Mouse (Mus musculus): ENCODE measurements at regions not wholly inside any gene's neighbourhood (a gene's known extent, or its start where the extent isn't known, plus 50 kb on each side); places are given as distances from the start of the nearest gene placed in this dataset.

- H3K4me1 ChIP-seq: no peaks in the 10 kb centered on the region
- H3K27me3 ChIP-seq: no peaks in the 10 kb centered on the region
- ATAC-seq (replicated peaks): no peak
- no peak overlapping the region for H3K4me3 ChIP-seq
- no peaks in the 10 kb centered on the region for H3K36me3 ChIP-seq
- H3K9ac ChIP-seq (replicated peaks): no peak overlapping the region
- H3K27ac ChIP-seq (replicated peaks): no peak overlapping the region
- no peaks in the 10 kb centered on the region for H3K9me3 ChIP-seq
- WGBS: 74% methylated on average over 6 of the region's 6 CpGs
- no peak overlapping the region for H3K4me2 ChIP-seq (replicated peaks)
Measured at GRCm38 (mm10) chr13:90245997-90246765, 156.8 kb upstream of the Xrcc4 start.

- H3K4me1 ChIP-seq: no peaks in the 10 kb centered on the region
- H3K36me3 ChIP-seq: no peaks in the 10 kb centered on the region
- no peak for ATAC-seq (replicated peaks)
- no peaks in the 10 kb centered on the region for H3K9me3 ChIP-seq
- no peaks in the 10 kb centered on the region for H3K27me3 ChIP-seq
- H3K4me3 ChIP-seq: no peak overlapping the region
- no peak overlapping the region for H3K4me2 ChIP-seq (replicated peaks)
- H3K27ac ChIP-seq (replicated peaks): no peak overlapping the region
- WGBS: 63% methylated on average over 4 of the region's 4 CpGs
- H3K9ac ChIP-seq (replicated peaks): no peak overlapping the region
Measured at GRCm38 (mm10) chr13:90238331-90238730, 148.9 kb upstream of the Xrcc4 start.

- Histone ChIP-seq H3K4me3 (no peak overlapping the region), H3K27ac (replicated peaks) (no peak overlapping the region), H3K4me2 (replicated peaks) (no peak overlapping the region), H3K27me3 (no peaks in the 10 kb centered on the region), H3K9me3 (no peaks in the 10 kb centered on the region), H3K36me3 (no peaks in the 10 kb centered on the region), H3K4me1 (no peaks in the 10 kb centered on the region), H3K9ac (replicated peaks) (no peak overlapping the region)
- WGBS: 95% methylated on average over 1 of the region's 1 CpGs
- ATAC-seq (replicated peaks): no peak
Measured at GRCm38 (mm10) chr13:90233986-90234385, 144.6 kb upstream of the Xrcc4 start.

GRCm38 (mm10) chr13:90233561-90233960 is 144.2 kb upstream of the Xrcc4 start:
- Histone ChIP-seq H3K27me3 (no peaks in the 10 kb centered on the region), H3K27ac (replicated peaks) (no peak overlapping the region), H3K4me2 (replicated peaks) (no peak overlapping the region), H3K9me3 (no peaks in the 10 kb centered on the region), H3K4me3 (no peak overlapping the region), H3K4me1 (no peaks in the 10 kb centered on the region), H3K9ac (replicated peaks) (no peak overlapping the region), H3K36me3 (no peaks in the 10 kb centered on the region)
- 82% methylated on average over 3 of the region's 3 CpGs for WGBS
- ATAC-seq (replicated peaks): no peak

- Histone ChIP-seq H3K4me2 (replicated peaks) (no peak overlapping the region), H3K9ac (replicated peaks) (no peak overlapping the region), H3K9me3 (no peaks in the 10 kb centered on the region), H3K4me3 (no peak overlapping the region), H3K27me3 (no peaks in the 10 kb centered on the region), H3K36me3 (no peaks in the 10 kb centered on the region), H3K4me1 (no peaks in the 10 kb centered on the region), H3K27ac (replicated peaks) (no peak overlapping the region)
- ATAC-seq (replicated peaks): no peak
- WGBS: 95% methylated on average over 2 of the region's 2 CpGs
Measured at GRCm38 (mm10) chr13:90229106-90229505, 139.7 kb upstream of the Xrcc4 start.

GRCm38 (mm10) chr13:90226212-90226611 is 136.8 kb upstream of the Xrcc4 start:
- no peak overlapping the region for H3K9ac ChIP-seq (replicated peaks)
- H3K4me2 ChIP-seq (replicated peaks): no peak overlapping the region
- no peak overlapping the region for H3K27ac ChIP-seq (replicated peaks)
- no peak overlapping the region for H3K4me3 ChIP-seq
- no peaks in the 10 kb centered on the region for H3K4me1 ChIP-seq
- no peaks in the 10 kb centered on the region for H3K9me3 ChIP-seq
- 36% methylated on average over 2 of the region's 2 CpGs for WGBS
- H3K27me3 ChIP-seq: no peaks in the 10 kb centered on the region
- no peaks in the 10 kb centered on the region for H3K36me3 ChIP-seq
- no peak for ATAC-seq (replicated peaks)

GRCm38 (mm10) chr13:90212390-90212789 is 123.0 kb upstream of the Xrcc4 start:
- no peak for ATAC-seq (replicated peaks)
- H3K9ac ChIP-seq (replicated peaks): no peak overlapping the region
- H3K36me3 ChIP-seq: no peaks in the 10 kb centered on the region

GRCm38 (mm10) chr13:90207875-90208274 is 118.5 kb upstream of the Xrcc4 start:
- Histone ChIP-seq H3K4me3 (no peak overlapping the region), H3K4me2 (replicated peaks) (no peak overlapping the region), H3K36me3 (no peaks in the 10 kb centered on the region), H3K27ac (replicated peaks) (no peak overlapping the region), H3K27me3 (no peaks in the 10 kb centered on the region), H3K9me3 (no peaks in the 10 kb centered on the region), H3K9ac (replicated peaks) (no peak overlapping the region), H3K4me1 (no peaks in the 10 kb centered on the region)
- ATAC-seq (replicated peaks): no peak

More at GRCm38 (mm10) chr13:90212390-90212789, 123.0 kb upstream of the Xrcc4 start:
- no peak overlapping the region for H3K4me2 ChIP-seq (replicated peaks)
- no peaks in the 10 kb centered on the region for H3K4me1 ChIP-seq
- no peaks in the 10 kb centered on the region for H3K27me3 ChIP-seq
- H3K4me3 ChIP-seq: no peak overlapping the region
- H3K27ac ChIP-seq (replicated peaks): no peak overlapping the region
- no peaks in the 10 kb centered on the region for H3K9me3 ChIP-seq
